Mouse (Mus musculus): ENCODE measurements around the gene Chtop.
A peak's percentile ranks its signal among the peaks of the same experiment; 100 is the strongest.

- peak; percentile 73 for TF ChIP-seq CTCF (IDR thresholded peaks at IDR 0.05; ENCODE audit: low read depth, low read length)
- TF ChIP-seq POLR2A (IDR thresholded peaks at IDR 0.05; ENCODE audit: extremely low read depth, insufficient read depth, low read length), result no peak
These were observed 43.0 kb downstream of the Chtop start for GRCm38 (mm10) chr3:90466311-90466766.

Data from liver, adult 2 months (tissue).